Mouse (Mus musculus): ENCODE measurements around the gene Erp44. TPM values are rescaled to one million over a fixed set of nuclear protein-coding genes. Genes with fewer than 3 reads are reported as not detected.

The Erp44 gene
- total and polyA plus RNA-seq, 3 experiments, result 31.1 to 31.6 TPM; not detected in 1

- H3K79me2 ChIP-seq (ENCODE audit: control insufficient read depth, insufficient read depth, low read length, poor library complexity), result no peaks in the 10 kb centered on the region; the same call in 1 of the 2 replicates
- H3K9me3 ChIP-seq (replicated peaks; ENCODE audit: insufficient read depth, low read length), result no peaks in the 10 kb centered on the region
- TF ChIP-seq ELF1 (IDR thresholded peaks at IDR 0.05; ENCODE audit: low read depth, low read length) (no peak), RCOR1 (IDR thresholded peaks at IDR 0.05; ENCODE audit: low read depth, low read length) (no peak), MXI1 (IDR thresholded peaks at IDR 0.05; ENCODE audit: low read depth, low read length) (no peak), RAD21 (IDR thresholded peaks at IDR 0.05; ENCODE audit: low read depth, low read length) (no peak), SIN3A (IDR thresholded peaks at IDR 0.05; ENCODE audit: low read length) (no peak), MYB (IDR thresholded peaks at IDR 0.05; ENCODE audit: low read depth, low read length) (no peak), NELFE (IDR thresholded peaks at IDR 0.05; ENCODE audit: low read depth, low read length) (no peak), TBP (IDR thresholded peaks at IDR 0.05; ENCODE audit: low read depth, low read length) (no peak), MAFK (IDR thresholded peaks at IDR 0.05; ENCODE audit: borderline replicate concordance, low read depth, low read length) (no peak), MAZ (IDR thresholded peaks at IDR 0.05; ENCODE audit: low read depth, low read length) (no peak), KAT2A (conservative IDR thresholded peaks at IDR 0.05; ENCODE audit: low read depth, low read length) (no peak), JUND (IDR thresholded peaks at IDR 0.05; ENCODE audit: low read depth, low read length) (no peak), POLR2AphosphoS2 (IDR thresholded peaks at IDR 0.05; ENCODE audit: low read length) (no peak), GATA1 (IDR thresholded peaks at IDR 0.05; ENCODE audit: low read depth, low read length) (no peak)
- no peaks in the 10 kb centered on the region for H3K27me3 ChIP-seq (ENCODE audit: control insufficient read depth in 1 of 2, insufficient read depth in 2 of 2, low read length in 2 of 2)
- H3K27ac ChIP-seq (ENCODE audit: control insufficient read depth, low read depth, low read length), result no peak overlapping the region
- peaks cover 0 to 5% of the 10 kb centered on the region in 2 experiments; a peak in 3 of 4 replicates for H3K36me3 ChIP-seq (ENCODE audit: control insufficient read depth in 1 of 2, insufficient read depth in 2 of 2, low read length in 2 of 2)
- no peak for DNase-seq (ENCODE audit: low read depth, low spot score)
- no peak overlapping the region for H3K9ac ChIP-seq (ENCODE audit: control insufficient read depth, low read depth, low read length, poor library complexity, severe bottlenecking)
- no peak overlapping the region for H3K4me3 ChIP-seq (ENCODE audit: control insufficient read depth in 1 of 2, insufficient read depth in 1 of 2, low read depth in 2 of 2, low read length in 2 of 2)
- H3K4me1 ChIP-seq (ENCODE audit: control insufficient read depth in 1 of 2, insufficient read depth in 2 of 2, low read length in 2 of 2), result no peaks in the 10 kb centered on the region; a peak in 1 of 4 replicates
Observed at GRCm38 (mm10) chr4:48203564-48203963, 75.8 kb downstream of the Erp44 start.

DNA sequence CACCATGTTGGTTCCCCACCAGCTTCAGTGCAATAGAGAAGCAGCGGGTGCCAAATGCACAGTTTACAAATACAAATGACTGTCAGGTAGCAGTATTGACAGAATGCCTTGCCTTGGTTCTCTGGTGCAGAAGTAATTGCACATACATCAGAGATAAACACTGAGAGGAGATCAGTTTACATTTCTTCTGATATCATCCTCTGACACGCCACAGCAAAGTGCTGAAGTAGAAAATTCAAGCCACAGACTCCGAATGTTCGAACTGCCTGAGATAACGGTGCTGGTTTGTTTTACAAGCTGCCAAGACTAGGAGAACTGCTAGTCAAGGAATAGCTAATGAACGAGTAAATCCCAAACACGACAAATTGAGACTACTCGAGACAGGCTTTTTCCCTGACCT lies 80.9 kb downstream of the Erp44 start:
- peak; percentile 43 for DNase-seq (ENCODE audit: low read depth, low spot score)
- TF ChIP-seq MAX (IDR thresholded peaks at IDR 0.05; ENCODE audit: low read length), result no peak
- TF ChIP-seq RCOR1 (IDR thresholded peaks at IDR 0.05; ENCODE audit: low read depth, low read length), result 0 out of 2 replicates have a peak, but pooled peaks have one; percentile 24
- no peak for TF ChIP-seq CTCF (IDR thresholded peaks at IDR 0.05 in 2 of 3, conservative IDR thresholded peaks at IDR 0.05 in 1 of 3; ENCODE audit: control insufficient read depth in 1 of 3, insufficient read depth in 1 of 3, low read depth in 2 of 3, low read length in 3 of 3, poor library complexity in 1 of 3, severe bottlenecking in 1 of 3)
- no peak for TF ChIP-seq NRF1 (IDR thresholded peaks at IDR 0.05; ENCODE audit: insufficient read depth, low read depth, low read length, poor library complexity, severe bottlenecking)
- TF ChIP-seq SIN3A (IDR thresholded peaks at IDR 0.05; ENCODE audit: low read length), result no peak
- no peak for TF ChIP-seq TAL1 (IDR thresholded peaks at IDR 0.05; ENCODE audit: low read length)
- TF ChIP-seq GATA1 (IDR thresholded peaks at IDR 0.05; ENCODE audit: low read depth, low read length), result peak; percentile 38; the same call in 1 of the 2 replicates
- no peak for TF ChIP-seq ZKSCAN1 (IDR thresholded peaks at IDR 0.05; ENCODE audit: low read depth, low read length)
- TF ChIP-seq ZC3H11A (IDR thresholded peaks at IDR 0.05; ENCODE audit: low read depth, low read length), result no peak
- 0 out of 2 replicates have a peak, but pooled peaks have one; percentile 15 for TF ChIP-seq TCF12 (IDR thresholded peaks at IDR 0.05; ENCODE audit: low read depth, low read length)
- TF ChIP-seq EP300 (IDR thresholded peaks at IDR 0.05; ENCODE audit: low read depth in 1 of 2, low read length in 2 of 2), result peak; percentile 33 to 43; a peak in 2 of 4 replicates
- no peak for TF ChIP-seq ELF1 (IDR thresholded peaks at IDR 0.05; ENCODE audit: low read depth, low read length)
- TF ChIP-seq USF2 (IDR thresholded peaks at IDR 0.05; ENCODE audit: borderline replicate concordance in 1 of 2, insufficient read depth in 1 of 2, low read depth in 1 of 2, low read length in 2 of 2), result no peak
- TF ChIP-seq CHD1 (IDR thresholded peaks at IDR 0.05; ENCODE audit: low read depth, low read length), result no peak
- TF ChIP-seq KAT2A (conservative IDR thresholded peaks at IDR 0.05; ENCODE audit: low read depth, low read length), result no peak
- no peak for TF ChIP-seq BHLHE40 (IDR thresholded peaks at IDR 0.05; ENCODE audit: borderline replicate concordance, low read depth, low read length)
- TF ChIP-seq TBP (IDR thresholded peaks at IDR 0.05; ENCODE audit: low read depth, low read length), result no peak
- TF ChIP-seq ETS1 (IDR thresholded peaks at IDR 0.05; ENCODE audit: low read depth, low read length), result peak; percentile 31; the same call in 1 of the 2 replicates
- TF ChIP-seq POLR2A (IDR thresholded peaks at IDR 0.05; ENCODE audit: control insufficient read depth in 1 of 2, insufficient read depth in 1 of 2, low read depth in 1 of 2, low read length in 2 of 2, poor library complexity in 1 of 2), result no peak
- TF ChIP-seq MYB (IDR thresholded peaks at IDR 0.05; ENCODE audit: low read depth, low read length), result no peak
- Histone ChIP-seq H3K9ac (ENCODE audit: control insufficient read depth, low read depth, low read length, poor library complexity, severe bottlenecking) (no peak overlapping the region), H3K4me1 (ENCODE audit: control insufficient read depth in 1 of 2, insufficient read depth in 2 of 2, low read length in 2 of 2) (no peaks in the 10 kb centered on the region; a peak in 1 of 4 replicates), H3K27ac (ENCODE audit: control insufficient read depth, low read depth, low read length) (no peak overlapping the region), H3K79me2 (ENCODE audit: control insufficient read depth, insufficient read depth, low read length, poor library complexity) (no peaks in the 10 kb centered on the region), H3K27me3 (ENCODE audit: control insufficient read depth in 1 of 2, insufficient read depth in 2 of 2, low read length in 2 of 2) (no peaks in the 10 kb centered on the region), H3K9me3 (replicated peaks; ENCODE audit: insufficient read depth, low read length) (no peaks in the 10 kb centered on the region), H3K36me3 (ENCODE audit: control insufficient read depth in 1 of 2, insufficient read depth in 2 of 2, low read length in 2 of 2) (peaks cover 0 to 2% of the 10 kb centered on the region in 2 experiments; a peak in 3 of 4 replicates), H3K4me3 (ENCODE audit: control insufficient read depth in 1 of 2, insufficient read depth in 1 of 2, low read depth in 2 of 2, low read length in 2 of 2) (no peak overlapping the region)

Data from MEL (cell line).